Mouse (Mus musculus) Muller cell, postnatal 12 days (primary cell): ENCODE results near the gene Eif1ax.
A peak's percentile ranks its signal among the peaks of the same experiment; 100 is the strongest.
"Not testable (repeated sequence)": the region's sequence is repeated elsewhere in the genome, so short reads cannot be mapped to it uniquely, and the experiment has no call there.

Experiments
- DNase-seq: peaks from one replicate; pipeline ENCODE4 v3.0.0-alpha.2; 2015; ENCODE audit errors: inconsistent ontology term

Eif1ax gene

GRCm38 (mm10) chrX:159371831-159372752 is at the start of gene Eif1ax:
Gene Eif1ax (plus strand): TSS chrX:159372178.
- DNase-seq = peak; percentile 95

- DNase-seq = no peak
Observed at GRCm38 (mm10) chrX:159364506-159364905, 7.5 kb upstream of the Eif1ax start.

- DNase-seq = no peak
Observed at GRCm38 (mm10) chrX:159372753-159373144, 771 bp downstream of the Eif1ax start.

GRCm38 (mm10) chrX:159387105-159387504 is 15.1 kb downstream of the Eif1ax start:
- peak; percentile 37 for DNase-seq

- no peak for DNase-seq
Observed at GRCm38 (mm10) chrX:159388953-159389352, 17.0 kb downstream of the Eif1ax start.

GRCm38 (mm10) chrX:159390347-159390962 is 18.5 kb downstream of the Eif1ax start:
- DNase-seq = no peak

GRCm38 (mm10) chrX:159391239-159391638 is 19.3 kb downstream of the Eif1ax start:
- DNase-seq = no peak

GRCm38 (mm10) chrX:159409253-159409652 is 37.3 kb downstream of the Eif1ax start:
- DNase-seq = peak; percentile 11

GRCm38 (mm10) chrX:159414130-159414828 is 42.3 kb downstream of the Eif1ax start, which contains the start of gene Map7d2:
Gene Map7d2 (plus strand): TSS chrX:159414572.
- peak; percentile 21 for DNase-seq

GRCm38 (mm10) chrX:159414829-159415673 is 43.1 kb downstream of the Eif1ax start:
- peak; percentile 9 for DNase-seq

- not testable (repeated sequence) for DNase-seq
Observed at GRCm38 (mm10) chrX:159430507-159430906, 58.5 kb downstream of the Eif1ax start.
